Mouse (Mus musculus): Measurements from ENCODE around the gene Fgfr2. TPM values are rescaled to one million over a fixed set of nuclear protein-coding genes. Genes with fewer than 3 reads are reported as not detected.

The Fgfr2 gene
- polyA plus RNA-seq, 1 experiment from 2014 or later = 99.3 TPM

GRCm38 (mm10) chr7:130789456-130789855, 2333.7 kb downstream of the Fgfr2 start:
- no peaks in the 10 kb centered on the region for H3K9me3 ChIP-seq (replicated peaks)
- 86% methylated on average over 7 of the region's 7 CpGs for WGBS
- no peak overlapping the region for H3K27ac ChIP-seq (replicated peaks)
- H3K4me3 ChIP-seq = no peak overlapping the region
- H3K27me3 ChIP-seq (ENCODE audit: low read depth, poor library complexity, severe bottlenecking) = no peaks in the 10 kb centered on the region
- H3K36me3 ChIP-seq = no peaks in the 10 kb centered on the region
- H3K4me1 ChIP-seq = no peaks in the 10 kb centered on the region
- DNase-seq (ENCODE audit: low spot score) = no peak

DNA sequence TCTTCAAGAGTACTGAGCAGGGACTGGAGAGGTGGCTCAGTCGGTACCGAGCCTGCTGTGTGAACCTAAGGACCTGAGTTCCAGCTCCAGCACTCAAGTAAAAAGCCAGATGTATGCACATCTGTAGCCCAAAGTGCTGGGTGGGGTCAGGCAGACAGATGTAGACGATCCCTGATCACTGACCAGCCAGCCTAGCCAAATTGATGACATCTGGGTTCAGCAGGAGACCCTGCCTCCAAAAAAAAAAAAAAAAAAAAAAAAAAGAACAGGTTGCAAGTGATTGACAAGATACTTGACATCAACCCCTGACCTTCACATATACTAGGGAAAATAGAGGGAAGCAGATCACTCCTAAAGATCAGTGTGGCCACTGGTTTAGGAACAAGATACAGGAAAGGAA, 2334.2 kb downstream of the Fgfr2 start:
- Histone ChIP-seq H3K27ac (replicated peaks) (no peak overlapping the region), H3K4me3 (no peak overlapping the region), H3K9me3 (replicated peaks) (no peaks in the 10 kb centered on the region), H3K4me1 (no peaks in the 10 kb centered on the region), H3K27me3 (ENCODE audit: low read depth, poor library complexity, severe bottlenecking) (no peaks in the 10 kb centered on the region), H3K36me3 (no peaks in the 10 kb centered on the region)
- 84% methylated on average over 3 of the region's 3 CpGs for WGBS
- no peak for DNase-seq (ENCODE audit: low spot score)

DNA sequence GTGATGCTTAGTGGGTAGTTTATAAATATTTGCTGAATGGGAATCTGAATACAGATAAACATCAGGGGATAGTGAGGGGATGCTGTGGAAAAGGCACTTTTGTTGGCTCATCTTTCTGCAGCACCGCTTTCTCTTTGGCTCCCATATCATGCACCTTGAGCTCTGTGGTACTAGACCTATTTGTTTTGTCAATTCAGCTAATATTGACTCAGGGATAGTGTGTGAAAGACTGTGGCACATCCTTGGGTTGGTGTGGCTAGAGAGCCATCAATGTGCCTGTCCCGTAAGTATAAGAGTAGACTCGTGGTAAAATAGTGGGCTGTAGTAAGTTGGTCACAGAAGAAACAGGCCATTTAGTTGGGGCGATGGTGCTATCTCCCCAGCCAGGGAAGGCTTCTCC, 2335.6 kb downstream of the Fgfr2 start:
- no peaks in the 10 kb centered on the region for H3K9me3 ChIP-seq (replicated peaks)
- H3K27ac ChIP-seq (replicated peaks) = no peak overlapping the region
- no peaks in the 10 kb centered on the region for H3K27me3 ChIP-seq (ENCODE audit: low read depth, poor library complexity, severe bottlenecking)
- no peak for DNase-seq (ENCODE audit: low spot score)
- no peak overlapping the region for H3K4me3 ChIP-seq
- H3K36me3 ChIP-seq = no peaks in the 10 kb centered on the region
- H3K4me1 ChIP-seq = no peaks in the 10 kb centered on the region
- 93% methylated on average over 4 of the region's 4 CpGs for WGBS

DNA sequence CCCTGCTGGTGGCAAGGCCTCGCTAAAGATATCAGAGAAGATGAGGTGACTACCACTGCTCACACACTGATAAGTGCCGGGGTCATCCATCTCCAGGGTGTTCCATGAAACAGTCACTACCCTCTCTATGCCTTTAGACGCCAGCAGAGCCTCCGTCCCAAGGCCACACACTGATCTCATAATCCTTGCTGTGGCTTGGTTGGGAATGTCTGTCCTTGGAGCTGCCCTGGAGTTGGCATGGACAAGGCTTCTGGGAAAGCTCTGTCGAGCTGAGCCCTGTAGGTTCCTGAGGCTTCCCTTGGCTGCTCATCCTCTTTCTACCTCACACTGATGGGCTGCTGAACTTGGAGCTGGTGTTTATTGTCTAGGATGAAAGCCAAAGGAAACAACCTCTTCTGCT, 2336.4 kb downstream of the Fgfr2 start:
- H3K36me3 ChIP-seq = no peaks in the 10 kb centered on the region

GRCm38 (mm10) chr7:130785923-130786575, 2337.1 kb downstream of the Fgfr2 start:
- H3K4me1 ChIP-seq = no peaks in the 10 kb centered on the region
- no peak for DNase-seq (ENCODE audit: low spot score)
- 91% methylated on average over 12 of the region's 12 CpGs for WGBS

More for the DNA sequence above, 2336.4 kb downstream of the Fgfr2 start:
- no peaks in the 10 kb centered on the region for H3K27me3 ChIP-seq (ENCODE audit: low read depth, poor library complexity, severe bottlenecking)
- no peak overlapping the region for H3K4me3 ChIP-seq
- 86% methylated on average over 5 of the region's 5 CpGs for WGBS
- no peak for DNase-seq (ENCODE audit: low spot score)
- H3K9me3 ChIP-seq (replicated peaks) = no peaks in the 10 kb centered on the region
- no peaks in the 10 kb centered on the region for H3K4me1 ChIP-seq
- no peak overlapping the region; the same call in 1 of the 2 replicates for H3K27ac ChIP-seq (replicated peaks)

DNA sequence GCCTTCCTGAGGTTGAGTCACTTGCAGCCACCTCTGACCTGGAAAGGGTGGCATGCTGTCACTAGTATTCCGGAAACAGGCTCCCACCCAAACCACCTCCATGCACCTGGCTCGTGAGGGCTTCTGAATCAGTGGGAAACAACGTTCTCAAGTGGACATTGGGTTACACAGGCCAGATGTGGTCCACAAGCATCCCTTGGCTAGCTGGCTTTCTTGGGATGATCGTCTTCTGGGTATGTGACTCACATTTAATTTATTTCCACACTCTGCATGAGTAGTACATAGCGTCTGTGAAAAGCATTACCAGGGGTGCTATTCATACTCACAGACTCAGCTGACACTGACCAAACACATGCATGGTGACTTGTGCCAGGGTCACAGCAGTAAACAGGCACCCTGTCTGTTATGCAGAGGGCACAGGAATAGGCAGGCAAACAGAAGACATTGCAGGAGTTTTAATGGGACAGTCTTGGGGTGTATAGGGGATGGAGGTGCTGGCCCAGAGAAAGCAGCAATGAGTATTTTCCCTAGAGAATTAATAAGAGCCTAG, 2340.6 kb downstream of the Fgfr2 start:
- WGBS = 89% methylated on average over 5 of the region's 5 CpGs
- Histone ChIP-seq H3K9me3 (replicated peaks) (no peaks in the 10 kb centered on the region), H3K36me3 (no peaks in the 10 kb centered on the region), H3K27me3 (ENCODE audit: low read depth, poor library complexity, severe bottlenecking) (no peaks in the 10 kb centered on the region), H3K4me1 (no peaks in the 10 kb centered on the region), H3K27ac (replicated peaks) (no peak overlapping the region), H3K4me3 (no peak overlapping the region)
- no peak for DNase-seq (ENCODE audit: low spot score)

More at GRCm38 (mm10) chr7:130785923-130786575, 2337.1 kb downstream of the Fgfr2 start:
- Histone ChIP-seq H3K36me3 (no peaks in the 10 kb centered on the region), H3K9me3 (replicated peaks) (no peaks in the 10 kb centered on the region), H3K27ac (replicated peaks) (no peak overlapping the region), H3K4me3 (no peak overlapping the region), H3K27me3 (ENCODE audit: low read depth, poor library complexity, severe bottlenecking) (no peaks in the 10 kb centered on the region)

DNA sequence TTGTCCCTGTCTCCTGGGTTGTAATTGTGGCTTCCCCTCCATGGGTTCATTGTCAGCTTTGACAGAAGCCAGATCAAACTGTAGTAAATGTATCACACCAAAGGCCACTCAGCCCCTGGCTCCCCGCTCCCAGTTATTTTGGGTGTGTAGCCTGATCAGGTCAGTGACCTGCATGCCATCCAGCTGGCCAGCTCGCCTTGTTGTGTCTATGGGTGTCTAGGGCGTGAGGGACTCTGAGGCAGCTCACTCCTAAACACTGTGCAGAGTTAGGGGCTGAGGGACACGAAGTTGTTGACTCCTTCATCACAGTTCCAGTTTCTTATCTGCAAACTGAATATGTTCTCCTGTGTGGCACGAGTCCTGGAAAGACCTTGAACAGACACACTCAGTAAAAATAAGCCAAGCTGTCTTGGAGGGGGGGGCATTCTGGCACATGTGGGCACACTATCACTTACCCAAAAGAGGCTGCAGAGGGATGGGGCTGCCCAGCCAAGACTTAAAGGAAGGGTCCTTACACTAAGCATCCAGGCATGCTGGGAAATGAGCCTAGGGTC, 2342.2 kb downstream of the Fgfr2 start:
- Histone ChIP-seq H3K27ac (replicated peaks) (no peak overlapping the region), H3K27me3 (ENCODE audit: low read depth, poor library complexity, severe bottlenecking) (no peaks in the 10 kb centered on the region), H3K4me3 (no peak overlapping the region), H3K4me1 (no peaks in the 10 kb centered on the region), H3K36me3 (no peaks in the 10 kb centered on the region), H3K9me3 (replicated peaks) (no peaks in the 10 kb centered on the region)
- no peak for DNase-seq (ENCODE audit: low spot score)
- WGBS = 75% methylated on average over 5 of the region's 5 CpGs

- DNase-seq (ENCODE audit: low spot score) = no peak
- H3K4me3 ChIP-seq = no peak within 1 kb of the TSS
- H3K36me3 ChIP-seq = no peaks in the 10 kb centered on the region
- H3K27me3 ChIP-seq (ENCODE audit: low read depth, poor library complexity, severe bottlenecking) = no peaks in the 10 kb centered on the region
- WGBS = 66% methylated on average over 9 of the region's 9 CpGs
- no peaks in the 10 kb centered on the region for H3K9me3 ChIP-seq (replicated peaks)
- H3K4me1 ChIP-seq = peaks cover 2% of the 10 kb centered on the region; the same call in 1 of the 2 replicates
- no peak within 1 kb of the TSS for H3K27ac ChIP-seq (replicated peaks)
Observed at GRCm38 (mm10) chr7:130773914-130774630, 2349.1 kb downstream of the Fgfr2 start, which contains the start of gene Btbd16. Gene Btbd16 (plus strand): TSS chr7:130774069.

DNA sequence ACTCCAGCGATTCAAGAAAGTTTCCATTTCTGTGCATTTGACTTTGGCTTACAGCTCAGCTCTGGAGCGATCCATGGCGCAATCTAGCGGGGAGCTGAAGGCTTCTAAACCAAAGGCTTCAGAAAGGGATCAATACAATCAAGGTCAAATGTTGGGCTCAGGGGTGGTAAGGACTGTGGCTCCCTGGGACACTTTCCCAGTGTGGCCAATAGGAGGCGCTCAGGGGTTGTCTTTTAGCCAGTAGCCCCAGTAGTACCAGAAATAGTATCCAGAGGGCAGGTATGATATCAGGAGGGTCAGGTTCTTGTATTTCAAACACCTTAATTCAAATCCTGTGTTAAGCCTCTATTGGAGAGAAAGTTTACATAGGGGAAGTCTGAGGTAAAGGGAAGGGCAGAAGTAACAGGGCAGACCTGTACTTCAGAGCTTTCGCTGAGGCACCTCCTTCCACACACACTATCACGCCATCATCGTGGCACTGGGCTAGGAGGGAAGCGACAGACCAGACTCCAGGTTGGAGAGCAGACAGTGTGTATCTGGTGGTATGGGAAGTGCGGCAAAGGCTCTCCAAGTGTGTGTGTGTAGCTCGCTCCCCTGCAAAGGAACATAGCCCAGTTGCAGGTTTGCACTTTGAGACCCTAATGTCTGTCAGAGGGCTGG, 2349.8 kb downstream of the Fgfr2 start:
- Histone ChIP-seq H3K4me3 (no peak overlapping the region), H3K27ac (replicated peaks) (no peak overlapping the region), H3K27me3 (ENCODE audit: low read depth, poor library complexity, severe bottlenecking) (no peaks in the 10 kb centered on the region), H3K36me3 (no peaks in the 10 kb centered on the region), H3K9me3 (replicated peaks) (no peaks in the 10 kb centered on the region), H3K4me1 (peaks cover 2% of the 10 kb centered on the region; the same call in 1 of the 2 replicates)
- DNase-seq (ENCODE audit: low spot score) = peak; percentile 32
- WGBS = 67% methylated on average over 11 of the region's 11 CpGs

- Histone ChIP-seq H3K36me3 (peaks cover 14% of the 10 kb centered on the region), H3K9me3 (replicated peaks) (no peaks in the 10 kb centered on the region), H3K4me1 (peaks cover 2% of the 10 kb centered on the region; the same call in 1 of the 2 replicates), H3K27ac (replicated peaks) (no peak overlapping the region), H3K4me3 (no peak overlapping the region), H3K27me3 (ENCODE audit: low read depth, poor library complexity, severe bottlenecking) (no peaks in the 10 kb centered on the region)
- 49% methylated on average over 3 of the region's 3 CpGs for WGBS
- peak; percentile 76 for DNase-seq (ENCODE audit: low spot score)
Observed at GRCm38 (mm10) chr7:130770707-130771106, 2352.4 kb downstream of the Fgfr2 start.

DNA sequence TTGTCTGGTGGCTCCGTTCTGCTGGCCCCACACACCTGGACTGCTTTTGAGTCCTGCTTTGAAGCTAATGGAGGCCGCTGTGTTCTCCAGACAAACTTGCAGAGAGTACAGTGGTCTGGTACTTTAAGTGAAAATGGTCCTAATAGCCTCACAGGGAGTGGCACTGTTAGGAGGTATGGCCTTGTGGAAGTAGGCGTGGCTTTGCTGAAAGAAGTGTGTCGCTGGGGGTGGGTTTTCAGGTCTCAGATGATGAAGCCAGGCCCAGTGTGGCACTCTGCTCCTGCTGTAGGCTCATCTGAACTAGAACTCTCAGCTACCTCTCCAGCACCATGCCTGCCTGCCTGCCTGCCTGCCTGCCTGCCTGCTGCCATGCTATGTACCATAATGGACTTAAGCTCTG, 2355.0 kb downstream of the Fgfr2 start:
- Histone ChIP-seq H3K4me3 (no peak overlapping the region), H3K4me1 (no peaks in the 10 kb centered on the region), H3K36me3 (peaks cover 38% of the 10 kb centered on the region), H3K27me3 (ENCODE audit: low read depth, poor library complexity, severe bottlenecking) (no peaks in the 10 kb centered on the region), H3K9me3 (replicated peaks) (no peaks in the 10 kb centered on the region), H3K27ac (replicated peaks) (no peak overlapping the region)
- DNase-seq (ENCODE audit: low spot score) = no peak
- WGBS = 93% methylated on average over 4 of the region's 4 CpGs

GRCm38 (mm10) chr7:130766411-130767170, 2356.6 kb downstream of the Fgfr2 start:
- H3K27ac ChIP-seq (replicated peaks) = no peak overlapping the region
- WGBS = 81% methylated on average over 30 of the region's 30 CpGs

More at GRCm38 (mm10) chr7:130766411-130767170, 2356.6 kb downstream of the Fgfr2 start:
- no peak for DNase-seq (ENCODE audit: low spot score)
- Histone ChIP-seq H3K9me3 (replicated peaks) (no peaks in the 10 kb centered on the region), H3K4me1 (peaks cover 5% of the 10 kb centered on the region), H3K27me3 (ENCODE audit: low read depth, poor library complexity, severe bottlenecking) (no peaks in the 10 kb centered on the region), H3K4me3 (no peak overlapping the region), H3K36me3 (peaks cover 41% of the 10 kb centered on the region)
